Mouse (Mus musculus) kidney, embryonic 15.5 days (tissue): Measurements from ENCODE around the gene Scpep1. TPM values are rescaled to one million over a fixed set of nuclear protein-coding genes. Genes with fewer than 3 reads are reported as not detected.
"Not testable (repeated sequence)": the region's sequence is repeated elsewhere in the genome, so short reads cannot be mapped to it uniquely, and the experiment has no call there.

Experiments used
- ATAC-seq: fragments of 200-750 bp; cut with Nextera tagmentation; replicated peaks from 2 replicates; pipeline ENCODE4 v1.8.0; 2017; ENCODE audit warnings: moderate TSS enrichment; ENCODE audit not compliant: low FRiP score
- H3K27ac ChIP-seq: fragments of 300-500 bp; sonication (generic); 2 replicates; pipeline ENCODE4 v1.5.1; 2015; ENCODE audit warnings: mild to moderate bottlenecking, inconsistent platforms
- H3K27me3 ChIP-seq: fragments of 300-500 bp; sonication (generic); 2 replicates; pipeline ENCODE4 v1.6.1; 2015; ENCODE audit warnings: inconsistent platforms
- H3K36me3 ChIP-seq: fragments of 300-500 bp; sonication (generic); 2 replicates; pipeline ENCODE4 v1.6.1; 2015; ENCODE audit warnings: inconsistent platforms
- H3K4me1 ChIP-seq: fragments of 300-500 bp; sonication (generic); 2 replicates; pipeline ENCODE4 v1.6.1; 2015; ENCODE audit warnings: inconsistent platforms
- H3K4me2 ChIP-seq: fragments of 300-500 bp; sonication (generic); 2 replicates; pipeline ENCODE4 v1.6.1; 2015; ENCODE audit warnings: moderate library complexity, mild to moderate bottlenecking, inconsistent platforms
- H3K4me3 ChIP-seq: fragments of 300-500 bp; sonication (generic); replicated peaks from 2 replicates; pipeline ENCODE4 v1.5.1; 2015; ENCODE audit warnings: mild to moderate bottlenecking, inconsistent platforms
- H3K9ac ChIP-seq: fragments of 300-500 bp; sonication (generic); 2 replicates; pipeline ENCODE4 v1.6.1; 2015; ENCODE audit warnings: mild to moderate bottlenecking, inconsistent platforms
- H3K9me3 ChIP-seq: fragments of 300-500 bp; sonication (generic); replicated peaks from 2 replicates; pipeline ENCODE4 v1.6.1; 2016; ENCODE audit warnings: inconsistent platforms
- WGBS: fragments of 180-500 bp; shearing (Covaris S2); methylation state at CpG from one replicate; pipeline ENCODE4 v1.1.7; 2015; ENCODE audit warnings: mixed read lengths; 5-methylcytosine and 5-hydroxymethylcytosine counted together
- polyA plus RNA-seq: library from polyadenylated mRNA; unstranded; fragments of >200 nt; fragmentation: Nextera tagmentation; extraction: Ambion mirVana; gene quantifications from 2 replicates; pipeline ENCODE4 v1.2.1, GENCODE M21; 2015

The Scpep1 gene
- 128 and 130 TPM in 2 replicates for polyA plus RNA-seq

- peak within 1 kb of the TSS; percentile 41 for H3K9ac ChIP-seq
- H3K27ac ChIP-seq, result peak within 1 kb of the TSS; percentile 85
- 4% methylated on average over 34 of the region's 34 CpGs for WGBS
- H3K36me3 ChIP-seq, result peaks cover 19% of the 10 kb centered on the region
- H3K4me1 ChIP-seq, result peaks cover 17% of the 10 kb centered on the region
- no peaks in the 10 kb centered on the region for H3K9me3 ChIP-seq
- no peaks in the 10 kb centered on the region for H3K27me3 ChIP-seq
- ATAC-seq, result peak; percentile 98
- peak within 1 kb of the TSS; percentile 57 for H3K4me2 ChIP-seq
- H3K4me3 ChIP-seq, result peak within 1 kb of the TSS; percentile 67
These were observed at the start of gene Scpep1 for GRCm38 (mm10) chr11:88955217-88955969. Gene Scpep1 (minus strand): TSS chr11:88955465.

GRCm38 (mm10) chr11:89003726-89004125 is 48.5 kb upstream of the Scpep1 start:
- no peak overlapping the region for H3K4me2 ChIP-seq
- ATAC-seq, result no peak
- H3K36me3 ChIP-seq, result peaks cover 20% of the 10 kb centered on the region
- H3K27me3 ChIP-seq, result no peaks in the 10 kb centered on the region
- H3K4me3 ChIP-seq, result no peak overlapping the region
- H3K27ac ChIP-seq, result peak overlapping the region; percentile 24; the same call in 1 of the 2 replicates
- 64% methylated on average over 4 of the region's 4 CpGs for WGBS
- no peak overlapping the region for H3K9ac ChIP-seq
- peaks cover 27% of the 10 kb centered on the region for H3K4me1 ChIP-seq
- H3K9me3 ChIP-seq, result no peaks in the 10 kb centered on the region

GRCm38 (mm10) chr11:89003078-89003477 is 47.8 kb upstream of the Scpep1 start:
- WGBS, result 45% methylated on average over 6 of the region's 6 CpGs
- Histone ChIP-seq H3K27ac (0 out of 2 replicates have a peak overlapping the region, but pooled peaks have one; percentile 32), H3K4me3 (no peak overlapping the region), H3K9ac (no peak overlapping the region), H3K27me3 (no peaks in the 10 kb centered on the region), H3K4me1 (peaks cover 28% of the 10 kb centered on the region), H3K4me2 (peak overlapping the region; percentile 39), H3K36me3 (peaks cover 13% of the 10 kb centered on the region), H3K9me3 (no peaks in the 10 kb centered on the region)
- ATAC-seq, result no peak

- no peak overlapping the region; the same call in 1 of the 2 replicates for H3K4me3 ChIP-seq
- peak overlapping the region; percentile 39 for H3K4me2 ChIP-seq
- H3K4me1 ChIP-seq, result peaks cover 28% of the 10 kb centered on the region
- H3K9ac ChIP-seq, result no peak overlapping the region
- no peak for ATAC-seq
- 82% methylated on average over 5 of the region's 5 CpGs for WGBS
- H3K27ac ChIP-seq, result peak overlapping the region; percentile 32; the same call in 1 of the 2 replicates
- H3K27me3 ChIP-seq, result no peaks in the 10 kb centered on the region
- H3K36me3 ChIP-seq, result peaks cover 13% of the 10 kb centered on the region; the same call in 1 of the 2 replicates
- H3K9me3 ChIP-seq, result no peaks in the 10 kb centered on the region
These were observed 47.4 kb upstream of the Scpep1 start for GRCm38 (mm10) chr11:89002621-89003020.

- Histone ChIP-seq H3K27me3 (no peaks in the 10 kb centered on the region), H3K9me3 (no peaks in the 10 kb centered on the region), H3K4me2 (peak overlapping the region; percentile 39; the same call in 1 of the 2 replicates), H3K9ac (no peak overlapping the region), H3K4me1 (peaks cover 28% of the 10 kb centered on the region), H3K36me3 (peaks cover 13% of the 10 kb centered on the region; the same call in 1 of the 2 replicates), H3K27ac (no peak overlapping the region), H3K4me3 (no peak overlapping the region)
- ATAC-seq, result no peak
- WGBS, result 81% methylated on average over 5 of the region's 5 CpGs
These were observed 46.8 kb upstream of the Scpep1 start for GRCm38 (mm10) chr11:89002068-89002467.

- Histone ChIP-seq H3K27me3 (no peaks in the 10 kb centered on the region), H3K27ac (no peak overlapping the region), H3K9me3 (no peaks in the 10 kb centered on the region), H3K4me1 (peaks cover 28% of the 10 kb centered on the region), H3K4me2 (peak overlapping the region; percentile 83), H3K9ac (no peak overlapping the region), H3K4me3 (peak overlapping the region; percentile 64), H3K36me3 (peaks cover 11% of the 10 kb centered on the region; the same call in 1 of the 2 replicates)
- ATAC-seq, result no peak
- 92% methylated on average over 7 of the region's 7 CpGs for WGBS
These were observed 46.3 kb upstream of the Scpep1 start for GRCm38 (mm10) chr11:89001569-89001968.

GRCm38 (mm10) chr11:89000527-89000819 is 45.2 kb upstream of the Scpep1 start:
- Histone ChIP-seq H3K4me3 (peak overlapping the region; percentile 64), H3K9ac (0 out of 2 replicates have a peak overlapping the region, but pooled peaks have one; percentile 57), H3K4me1 (peaks cover 28% of the 10 kb centered on the region), H3K36me3 (no peaks in the 10 kb centered on the region), H3K4me2 (peak overlapping the region; percentile 83), H3K27ac (no peak overlapping the region), H3K9me3 (no peaks in the 10 kb centered on the region), H3K27me3 (no peaks in the 10 kb centered on the region)
- no peak for ATAC-seq

- WGBS, result 26% methylated on average over 33 of the region's 33 CpGs
- peak overlapping the region; percentile 34; the same call in 1 of the 2 replicates for H3K27ac ChIP-seq
- H3K4me1 ChIP-seq, result peaks cover 28% of the 10 kb centered on the region
- ATAC-seq, result peak; percentile 56
- peak overlapping the region; percentile 64 for H3K4me3 ChIP-seq
- no peaks in the 10 kb centered on the region for H3K36me3 ChIP-seq
- peak overlapping the region; percentile 83 for H3K4me2 ChIP-seq
- no peaks in the 10 kb centered on the region for H3K9me3 ChIP-seq
- H3K9ac ChIP-seq, result peak overlapping the region; percentile 57
- no peaks in the 10 kb centered on the region for H3K27me3 ChIP-seq
These were observed 44.7 kb upstream of the Scpep1 start for GRCm38 (mm10) chr11:88999723-89000526.

GRCm38 (mm10) chr11:88998974-88999722 is 43.9 kb upstream of the Scpep1 start, which contains the start of gene Trim25:
Gene Trim25 (plus strand): TSS chr11:88999376.
- Histone ChIP-seq H3K4me1 (peaks cover 28% of the 10 kb centered on the region), H3K36me3 (no peaks in the 10 kb centered on the region), H3K4me3 (peak within 1 kb of the TSS; percentile 64), H3K9ac (peak within 1 kb of the TSS; percentile 57), H3K4me2 (peak within 1 kb of the TSS; percentile 83), H3K27me3 (no peaks in the 10 kb centered on the region), H3K27ac (peak within 1 kb of the TSS; percentile 58; the same call in 1 of the 2 replicates), H3K9me3 (no peaks in the 10 kb centered on the region)
- ATAC-seq, result peak; percentile 93
- 2% methylated on average over 48 of the region's 48 CpGs for WGBS

- H3K4me1 ChIP-seq, result peaks cover 22% of the 10 kb centered on the region
- no peak overlapping the region for H3K9ac ChIP-seq
- no peaks in the 10 kb centered on the region for H3K27me3 ChIP-seq
- no peaks in the 10 kb centered on the region for H3K9me3 ChIP-seq
- peak overlapping the region; percentile 83 for H3K4me2 ChIP-seq
- 23% methylated on average over 2 of the region's 3 CpGs for WGBS
- no peak overlapping the region for H3K27ac ChIP-seq
- no peaks in the 10 kb centered on the region for H3K36me3 ChIP-seq
- no peak for ATAC-seq
- H3K4me3 ChIP-seq, result no peak overlapping the region
These were observed 43.1 kb upstream of the Scpep1 start for GRCm38 (mm10) chr11:88998406-88998805.

GRCm38 (mm10) chr11:88997343-88997742 is 42.1 kb upstream of the Scpep1 start:
- H3K9ac ChIP-seq, ATAC-seq, H3K27me3 ChIP-seq, H3K36me3 ChIP-seq, H3K9me3 ChIP-seq, H3K4me2 ChIP-seq, H3K27ac ChIP-seq, H3K4me3 ChIP-seq: not testable (repeated sequence)
- peaks cover 14% of the 10 kb centered on the region for H3K4me1 ChIP-seq
- WGBS, result 87% methylated on average over 5 of the region's 5 CpGs
